Mouse (Mus musculus) forebrain, embryonic 14.5 days (tissue): Measurements from ENCODE around the gene Lyar. TPM values are rescaled to one million over a fixed set of nuclear protein-coding genes. Genes with fewer than 3 reads are reported as not detected.

ENCODE experiments used
- ATAC-seq: fragments of 200-750 bp; cut with Nextera tagmentation; 2 replicates; pipeline ENCODE4 v1.8.0; 2017; ENCODE audit warnings: mild to moderate bottlenecking, moderate library complexity
- DNase-seq: peaks from one replicate; pipeline ENCODE4 v3.0.0-alpha.2; 2015; ENCODE audit warnings: low spot score
- H3K27ac ChIP-seq: fragments of 300-500 bp; sonication (generic); 2 replicates; pipeline ENCODE4 v1.5.1; 2014; ENCODE audit warnings: low read depth, mild to moderate bottlenecking, control low read depth, low read length, moderate library complexity
- H3K27me3 ChIP-seq: fragments of 300-500 bp; sonication (generic); replicated peaks from 2 replicates; pipeline ENCODE4 v1.6.1; 2014; ENCODE audit warnings: low read length, control low read depth, mixed read lengths; ENCODE audit not compliant: control insufficient read depth, insufficient read depth
- H3K36me3 ChIP-seq: fragments of 300-500 bp; sonication (generic); 2 replicates; pipeline ENCODE4 v1.6.1; 2014; ENCODE audit warnings: low read length, control low read depth; ENCODE audit not compliant: control insufficient read depth, insufficient read depth
- H3K4me1 ChIP-seq: fragments of 300-500 bp; sonication (generic); 2 replicates; pipeline ENCODE4 v1.6.1; 2014; ENCODE audit warnings: antibody characterized with exemption, low read length, control low read depth; ENCODE audit not compliant: control insufficient read depth, insufficient read depth
- H3K4me2 ChIP-seq: fragments of 300-500 bp; sonication (generic); 2 replicates; pipeline ENCODE4 v1.6.1; 2014; ENCODE audit warnings: mild to moderate bottlenecking, control low read depth, low read length
- H3K4me3 ChIP-seq: fragments of 300-500 bp; sonication (generic); 2 replicates; pipeline ENCODE4 v1.5.1; 2014; ENCODE audit warnings: low read depth, low read length, control low read depth
- H3K9ac ChIP-seq: fragments of 300-500 bp; sonication (generic); 2 replicates; pipeline ENCODE4 v1.6.1; 2014; ENCODE audit warnings: mild to moderate bottlenecking, low read length, control low read depth, moderate library complexity
- H3K9me3 ChIP-seq: fragments of 300-500 bp; sonication (generic); replicated peaks from 2 replicates; pipeline ENCODE4 v1.6.1; 2016; ENCODE audit warnings: low read length, control low read depth, mixed read lengths; ENCODE audit not compliant: control insufficient read depth
- WGBS: fragments of 180-500 bp; shearing (Covaris S2); extraction: QIAGEN DNeasy Blood & Tissue Kit; methylation state at CpG from one replicate; pipeline ENCODE4 v1.1.7; 2014; 5-methylcytosine and 5-hydroxymethylcytosine counted together
- polyA plus RNA-seq: library from polyadenylated mRNA; unstranded; fragments of >200 nt; fragmentation: Nextera tagmentation; extraction: Ambion mirVana; gene quantifications from 2 replicates; pipeline ENCODE4 v1.2.1, GENCODE M21; 2014

The Lyar gene
- polyA plus RNA-seq, 1 experiment from 2014 or later: 48.3 TPM

- no peak overlapping the region for H3K27ac ChIP-seq
- peaks cover 4% of the 10 kb centered on the region; the same call in 1 of the 2 replicates for H3K4me1 ChIP-seq
- DNase-seq (no peak), ATAC-seq (peak; percentile 13; the same call in 1 of the 2 replicates)
- H3K4me3 ChIP-seq: no peak overlapping the region
- no peaks in the 10 kb centered on the region for H3K9me3 ChIP-seq
- WGBS: 78% methylated on average over 5 of the region's 5 CpGs
- H3K4me2 ChIP-seq: no peak overlapping the region
- H3K9ac ChIP-seq: no peak overlapping the region
- no peaks in the 10 kb centered on the region for H3K27me3 ChIP-seq
- peaks cover 28% of the 10 kb centered on the region for H3K36me3 ChIP-seq
Measured at GRCm38 (mm10) chr5:38196821-38197481, 23.3 kb upstream of the Lyar start.

- 22% methylated on average over 7 of the region's 7 CpGs for WGBS
- H3K4me2 ChIP-seq: no peak overlapping the region
- DNase-seq: peak; percentile 92
- no peak overlapping the region for H3K27ac ChIP-seq
- peaks cover 4% of the 10 kb centered on the region; the same call in 1 of the 2 replicates for H3K4me1 ChIP-seq
- no peak overlapping the region for H3K4me3 ChIP-seq
- H3K9ac ChIP-seq: no peak overlapping the region
- no peaks in the 10 kb centered on the region for H3K9me3 ChIP-seq
- peak; percentile 87 for ATAC-seq
- H3K27me3 ChIP-seq: no peaks in the 10 kb centered on the region
- H3K36me3 ChIP-seq: peaks cover 33% of the 10 kb centered on the region
Measured at GRCm38 (mm10) chr5:38197482-38197823, 22.8 kb upstream of the Lyar start.

- Histone ChIP-seq H3K36me3 (peaks cover 55% of the 10 kb centered on the region), H3K9me3 (no peaks in the 10 kb centered on the region), H3K9ac (no peak overlapping the region), H3K27ac (no peak overlapping the region), H3K4me3 (no peak overlapping the region), H3K4me1 (peaks cover 4% of the 10 kb centered on the region; the same call in 1 of the 2 replicates), H3K27me3 (no peaks in the 10 kb centered on the region), H3K4me2 (no peak overlapping the region)
- 94% methylated on average over 2 of the region's 2 CpGs for WGBS
- no peak for ATAC-seq
- no peak for DNase-seq
Measured at GRCm38 (mm10) chr5:38199686-38200085, 20.6 kb upstream of the Lyar start.

GRCm38 (mm10) chr5:38205303-38205726 lies 15.0 kb upstream of the Lyar start:
- no peaks in the 10 kb centered on the region for H3K9me3 ChIP-seq
- H3K27me3 ChIP-seq: no peaks in the 10 kb centered on the region
- 0 out of 2 replicates have a peak, but pooled peaks cover 4% of the 10 kb centered on the region for H3K4me1 ChIP-seq
- ATAC-seq (no peak), DNase-seq (no peak)
- WGBS: 80% methylated on average over 7 of the region's 7 CpGs
- H3K36me3 ChIP-seq: peaks cover 80% of the 10 kb centered on the region
- no peak overlapping the region for H3K4me3 ChIP-seq
- H3K9ac ChIP-seq: no peak overlapping the region
- H3K4me2 ChIP-seq: no peak overlapping the region
- no peak overlapping the region for H3K27ac ChIP-seq

- Histone ChIP-seq H3K4me1 (0 out of 2 replicates have a peak, but pooled peaks cover 4% of the 10 kb centered on the region), H3K27ac (no peak overlapping the region), H3K4me3 (no peak overlapping the region), H3K9ac (no peak overlapping the region), H3K36me3 (peaks cover 78% of the 10 kb centered on the region), H3K4me2 (no peak overlapping the region), H3K27me3 (no peaks in the 10 kb centered on the region), H3K9me3 (no peaks in the 10 kb centered on the region)
- no peak for DNase-seq
- no peak for ATAC-seq
- WGBS: 77% methylated on average over 8 of the region's 8 CpGs
Measured at GRCm38 (mm10) chr5:38208985-38209384, 11.3 kb upstream of the Lyar start.

- DNase-seq (no peak), ATAC-seq (no peak)
- Histone ChIP-seq H3K4me3 (no peak overlapping the region), H3K4me2 (no peak overlapping the region), H3K9ac (no peak overlapping the region), H3K4me1 (no peaks in the 10 kb centered on the region), H3K27ac (no peak overlapping the region), H3K9me3 (no peaks in the 10 kb centered on the region), H3K36me3 (peaks cover 84% of the 10 kb centered on the region), H3K27me3 (no peaks in the 10 kb centered on the region)
- 91% methylated on average over 8 of the region's 8 CpGs for WGBS
Measured at GRCm38 (mm10) chr5:38211691-38212090, 8.6 kb upstream of the Lyar start.

- H3K27me3 ChIP-seq: no peaks in the 10 kb centered on the region
- H3K9ac ChIP-seq: no peak overlapping the region
- DNase-seq (no peak), ATAC-seq (no peak)
- no peak overlapping the region for H3K4me3 ChIP-seq
- no peak overlapping the region for H3K27ac ChIP-seq
- H3K36me3 ChIP-seq: peaks cover 79% of the 10 kb centered on the region
- 89% methylated on average over 6 of the region's 6 CpGs for WGBS
- no peaks in the 10 kb centered on the region for H3K4me1 ChIP-seq
- H3K9me3 ChIP-seq: no peaks in the 10 kb centered on the region
- H3K4me2 ChIP-seq: no peak overlapping the region
Measured at GRCm38 (mm10) chr5:38213009-38213408, 7.3 kb upstream of the Lyar start.

- H3K9ac ChIP-seq: peak overlapping the region; percentile 88
- H3K4me3 ChIP-seq: peak overlapping the region; percentile 87
- peak overlapping the region; percentile 82 for H3K4me2 ChIP-seq
- H3K27ac ChIP-seq: peak overlapping the region; percentile 55
- 1% methylated on average over 24 of the region's 35 CpGs for WGBS
- DNase-seq: peak; percentile 33
- ATAC-seq: peak; percentile 88
- peaks cover 11% of the 10 kb centered on the region for H3K4me1 ChIP-seq
- H3K27me3 ChIP-seq: no peaks in the 10 kb centered on the region
- peaks cover 25% of the 10 kb centered on the region for H3K36me3 ChIP-seq
- no peaks in the 10 kb centered on the region for H3K9me3 ChIP-seq
Measured at GRCm38 (mm10) chr5:38219771-38220307, 431 bp upstream of the Lyar start.

- Histone ChIP-seq H3K4me3 (no peak overlapping the region), H3K9me3 (no peaks in the 10 kb centered on the region), H3K4me1 (no peaks in the 10 kb centered on the region), H3K27ac (no peak overlapping the region), H3K9ac (no peak overlapping the region), H3K27me3 (no peaks in the 10 kb centered on the region), H3K4me2 (no peak overlapping the region), H3K36me3 (peaks cover 52% of the 10 kb centered on the region)
- 70% methylated on average over 4 of the region's 4 CpGs for WGBS
- ATAC-seq: no peak
- peak; percentile 19 for DNase-seq
Measured at GRCm38 (mm10) chr5:38235422-38235821, 15.2 kb downstream of the Lyar start.
